Mouse (Mus musculus): ENCODE results near the gene Golga5. TPM values are rescaled to one million over a fixed set of nuclear protein-coding genes. Genes with fewer than 3 reads are reported as not detected.

Golga5 gene
- total and polyA plus RNA-seq, 2 experiments from 2014 or later, result 17.4 to 24.0 TPM

GRCm38 (mm10) chr12:102432238-102432637 is 36.7 kb upstream of the Golga5 start:
- 30% methylated on average over 12 of the region's 12 CpGs for WGBS
- H3K27me3 ChIP-seq (ENCODE audit: control insufficient read depth, insufficient read depth, low read length), result no peaks in the 10 kb centered on the region
- H3K4me2 ChIP-seq (ENCODE audit: low read depth, low read length), result peak overlapping the region; percentile 18; the same call in 1 of the 2 replicates
- 0 out of 2 replicates have a peak, but pooled peaks cover 2% of the 10 kb centered on the region for H3K4me1 ChIP-seq (ENCODE audit: control insufficient read depth, insufficient read depth)
- H3K27ac ChIP-seq (ENCODE audit: low read depth), result peak overlapping the region; percentile 59
- no peak overlapping the region for H3K4me3 ChIP-seq (ENCODE audit: low read depth, low read length)
- DNase-seq (ENCODE audit: low spot score), result peak; percentile 16
- TF ChIP-seq CTCF (IDR thresholded peaks at IDR 0.05; ENCODE audit: low read depth) (no peak), EP300 (IDR thresholded peaks at IDR 0.05; ENCODE audit: low read depth) (no peak)
- ATAC-seq (ENCODE audit: insufficient read depth, low read depth), result peak; percentile 36
- H3K9ac ChIP-seq (replicated peaks; ENCODE audit: low read depth, low read length), result no peak overlapping the region
- H3K36me3 ChIP-seq (replicated peaks; ENCODE audit: control insufficient read depth, insufficient read depth, low read length), result no peaks in the 10 kb centered on the region
- no peaks in the 10 kb centered on the region for H3K9me3 ChIP-seq (replicated peaks; ENCODE audit: control insufficient read depth, low read length)

- H3K27ac ChIP-seq (ENCODE audit: low read depth), result no peak overlapping the region
- ATAC-seq (ENCODE audit: insufficient read depth, low read depth) (no peak), DNase-seq (ENCODE audit: low spot score) (no peak)
- TF ChIP-seq EP300 (IDR thresholded peaks at IDR 0.05; ENCODE audit: low read depth) (no peak), CTCF (IDR thresholded peaks at IDR 0.05; ENCODE audit: low read depth) (no peak)
- WGBS, result 80% methylated on average over 4 of the region's 4 CpGs
- no peaks in the 10 kb centered on the region for H3K36me3 ChIP-seq (replicated peaks; ENCODE audit: control insufficient read depth, insufficient read depth, low read length)
- no peaks in the 10 kb centered on the region for H3K27me3 ChIP-seq (ENCODE audit: control insufficient read depth, insufficient read depth, low read length)
- no peak overlapping the region for H3K9ac ChIP-seq (replicated peaks; ENCODE audit: low read depth, low read length)
- H3K9me3 ChIP-seq (replicated peaks; ENCODE audit: control insufficient read depth, low read length), result no peaks in the 10 kb centered on the region
- no peak overlapping the region for H3K4me3 ChIP-seq (ENCODE audit: low read depth, low read length)
- peaks cover 6% of the 10 kb centered on the region; the same call in 1 of the 2 replicates for H3K4me1 ChIP-seq (ENCODE audit: control insufficient read depth, insufficient read depth)
- H3K4me2 ChIP-seq (ENCODE audit: low read depth, low read length), result no peak overlapping the region
These were observed 34.8 kb upstream of the Golga5 start for GRCm38 (mm10) chr12:102434107-102434506.

- Histone ChIP-seq H3K9ac (replicated peaks; ENCODE audit: low read depth, low read length) (no peak overlapping the region), H3K27ac (ENCODE audit: low read depth) (peak overlapping the region; percentile 79), H3K27me3 (ENCODE audit: control insufficient read depth, insufficient read depth, low read length) (no peaks in the 10 kb centered on the region), H3K36me3 (replicated peaks; ENCODE audit: control insufficient read depth, insufficient read depth, low read length) (no peaks in the 10 kb centered on the region), H3K9me3 (replicated peaks; ENCODE audit: control insufficient read depth, low read length) (no peaks in the 10 kb centered on the region), H3K4me2 (ENCODE audit: low read depth, low read length) (peak overlapping the region; percentile 85; the same call in 1 of the 2 replicates), H3K4me1 (ENCODE audit: control insufficient read depth, insufficient read depth) (peaks cover 6% of the 10 kb centered on the region; the same call in 1 of the 2 replicates), H3K4me3 (ENCODE audit: low read depth, low read length) (no peak overlapping the region)
- ATAC-seq (ENCODE audit: insufficient read depth, low read depth), result no peak
- WGBS, result 53% methylated on average over 10 of the region's 10 CpGs
- TF ChIP-seq EP300 (IDR thresholded peaks at IDR 0.05; ENCODE audit: low read depth) (no peak), CTCF (IDR thresholded peaks at IDR 0.05; ENCODE audit: low read depth) (no peak)
- DNase-seq (ENCODE audit: low spot score), result no peak
These were observed 31.9 kb upstream of the Golga5 start for GRCm38 (mm10) chr12:102436939-102437526.

GRCm38 (mm10) chr12:102437952-102438351 is 31.0 kb upstream of the Golga5 start:
- no peak for TF ChIP-seq CTCF (IDR thresholded peaks at IDR 0.05; ENCODE audit: low read depth)
- 0 out of 2 replicates have a peak, but pooled peaks have one; percentile 28 for TF ChIP-seq EP300 (IDR thresholded peaks at IDR 0.05; ENCODE audit: low read depth)
- Histone ChIP-seq H3K4me1 (ENCODE audit: control insufficient read depth, insufficient read depth) (peaks cover 6% of the 10 kb centered on the region; the same call in 1 of the 2 replicates), H3K36me3 (replicated peaks; ENCODE audit: control insufficient read depth, insufficient read depth, low read length) (no peaks in the 10 kb centered on the region), H3K9ac (replicated peaks; ENCODE audit: low read depth, low read length) (no peak overlapping the region), H3K9me3 (replicated peaks; ENCODE audit: control insufficient read depth, low read length) (no peaks in the 10 kb centered on the region), H3K27ac (ENCODE audit: low read depth) (peak overlapping the region; percentile 79), H3K4me2 (ENCODE audit: low read depth, low read length) (peak overlapping the region; percentile 85), H3K27me3 (ENCODE audit: control insufficient read depth, insufficient read depth, low read length) (no peaks in the 10 kb centered on the region), H3K4me3 (ENCODE audit: low read depth, low read length) (0 out of 2 replicates have a peak overlapping the region, but pooled peaks have one; percentile 81)
- peak; percentile 83 for DNase-seq (ENCODE audit: low spot score)
- peak; percentile 61 for ATAC-seq (ENCODE audit: insufficient read depth, low read depth)
- 31% methylated on average over 5 of the region's 5 CpGs for WGBS

GRCm38 (mm10) chr12:102438983-102439631 is 29.8 kb upstream of the Golga5 start:
- ATAC-seq (ENCODE audit: insufficient read depth, low read depth) (no peak), DNase-seq (ENCODE audit: low spot score) (no peak)
- Histone ChIP-seq H3K9me3 (replicated peaks; ENCODE audit: control insufficient read depth, low read length) (no peaks in the 10 kb centered on the region), H3K27ac (ENCODE audit: low read depth) (peak overlapping the region; percentile 64), H3K4me1 (ENCODE audit: control insufficient read depth, insufficient read depth) (peaks cover 6% of the 10 kb centered on the region; the same call in 1 of the 2 replicates), H3K9ac (replicated peaks; ENCODE audit: low read depth, low read length) (peak overlapping the region; percentile 55), H3K27me3 (ENCODE audit: control insufficient read depth, insufficient read depth, low read length) (no peaks in the 10 kb centered on the region), H3K4me3 (ENCODE audit: low read depth, low read length) (peak overlapping the region; percentile 81), H3K36me3 (replicated peaks; ENCODE audit: control insufficient read depth, insufficient read depth, low read length) (no peaks in the 10 kb centered on the region), H3K4me2 (ENCODE audit: low read depth, low read length) (peak overlapping the region; percentile 85)
- TF ChIP-seq EP300 (IDR thresholded peaks at IDR 0.05; ENCODE audit: low read depth) (no peak), CTCF (IDR thresholded peaks at IDR 0.05; ENCODE audit: low read depth) (no peak)
- WGBS, result 2% methylated on average over 20 of the region's 20 CpGs

Measured in heart, postnatal 0 days (tissue).